Mouse (Mus musculus) adrenal gland, postnatal 4 days (tissue): ENCODE data around the gene Commd4. TPM values are rescaled to one million over a fixed set of nuclear protein-coding genes. Genes with fewer than 3 reads are reported as not detected.
"Not testable (repeated sequence)": the region's sequence is repeated elsewhere in the genome, so short reads cannot be mapped to it uniquely, and the experiment has no call there.

ENCODE experiments used
- DNase-seq, 2 experiments: peaks; one replicate each; pipeline ENCODE4 v3.0.0; 2021 to 2022; ENCODE audit warnings: low spot score in 2 of 2, mixed read lengths in 2 of 2
- long read RNA-seq, 2 experiments: library from polyadenylated mRNA; stranded (forward); transcript quantifications; one replicate each; pipeline ENCODE4 v2.0.0; 2021
- total RNA-seq, 2 experiments: library from RNA; stranded (reverse); gene quantifications; 2 replicates each; pipeline ENCODE4 v1.2.3; 2021

Gene Commd4
- total RNA-seq, result 10 to 100 TPM; 65.7 to 78.2 TPM
- long read RNA-seq, experiment 1, transcript Commd4-202 (1 exons, 437 nt), result minor isoform, 6 of 87 reads
- long read RNA-seq, experiment 1, transcript Commd4-204 (7 exons, 1,941 nt), result minor isoform, 5 of 87 reads
- long read RNA-seq, experiment 1, transcript Commd4-201 (8 exons, 858 nt), result major isoform, 47 of 87 reads
- long read RNA-seq, experiment 1, partial matches to known transcripts, result 6 of 87 reads
- long read RNA-seq, experiment 1, other reads (novel, unspliced or antisense), result 23 of 87 reads
- long read RNA-seq, experiment 2, transcript Commd4-204 (7 exons, 1,941 nt), result minor isoform, 6 of 110 reads
- long read RNA-seq, experiment 2, transcript Commd4-202 (1 exons, 437 nt), result minor isoform, 14 of 110 reads
- long read RNA-seq, experiment 2, transcript Commd4-201 (8 exons, 858 nt), result major isoform, 51 of 110 reads
- long read RNA-seq, experiment 2, partial matches to known transcripts, result 18 of 110 reads
- long read RNA-seq, experiment 2, other reads (novel, unspliced or antisense), result 21 of 110 reads

- DNase-seq, result peak; percentile 55 to 90
Observed at GRCm38 (mm10) chr9:57158013-57158470, at the start of gene Commd4. Commd4 (minus strand) TSS chr9:57158331.

GRCm38 (mm10) chr9:57206896-57207295 is 48.8 kb upstream of the Commd4 start:
- no peak for DNase-seq

DNA sequence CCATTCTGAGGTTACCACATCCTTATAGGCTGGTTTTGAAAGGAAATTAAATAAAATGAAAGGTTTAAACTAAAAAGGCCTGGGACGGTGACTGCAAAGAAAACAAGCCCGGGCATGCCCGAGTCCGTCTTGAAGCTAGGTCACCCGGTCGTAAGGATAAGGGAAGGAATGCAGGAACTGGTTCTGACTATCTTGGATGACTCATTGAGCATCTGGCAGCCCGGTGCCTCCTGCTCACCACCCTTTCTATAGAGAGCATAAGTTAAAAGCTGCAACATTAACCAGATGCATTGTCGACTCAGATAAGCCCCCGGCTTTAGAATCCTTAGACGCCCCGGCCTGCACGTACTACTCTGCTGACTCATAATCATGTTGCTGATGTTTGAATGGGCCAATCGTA is 45.4 kb upstream of the Commd4 start:
- not testable (repeated sequence) for DNase-seq

DNA sequence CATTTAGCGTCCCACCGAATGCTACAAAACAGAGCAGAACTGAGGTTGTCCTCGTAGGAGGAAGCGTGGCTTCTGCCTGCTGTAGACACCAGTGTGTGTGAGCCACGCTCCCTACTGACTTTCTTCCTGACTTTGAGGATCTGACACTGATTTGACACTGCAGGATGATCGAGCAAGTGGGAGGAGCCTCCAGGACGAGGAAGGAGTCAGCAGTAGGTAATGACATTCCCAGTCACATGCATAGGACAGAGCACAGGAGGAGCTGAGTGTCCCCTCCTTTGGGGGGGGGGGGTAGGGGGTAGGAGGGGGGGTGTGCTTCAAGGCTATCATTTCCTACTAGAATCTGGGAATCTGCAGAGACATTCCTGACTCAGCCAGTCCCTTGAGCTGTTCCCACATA is 44.9 kb upstream of the Commd4 start:
- DNase-seq, result no peak

GRCm38 (mm10) chr9:57197414-57197813 is 39.3 kb upstream of the Commd4 start:
- DNase-seq, result no peak

DNA sequence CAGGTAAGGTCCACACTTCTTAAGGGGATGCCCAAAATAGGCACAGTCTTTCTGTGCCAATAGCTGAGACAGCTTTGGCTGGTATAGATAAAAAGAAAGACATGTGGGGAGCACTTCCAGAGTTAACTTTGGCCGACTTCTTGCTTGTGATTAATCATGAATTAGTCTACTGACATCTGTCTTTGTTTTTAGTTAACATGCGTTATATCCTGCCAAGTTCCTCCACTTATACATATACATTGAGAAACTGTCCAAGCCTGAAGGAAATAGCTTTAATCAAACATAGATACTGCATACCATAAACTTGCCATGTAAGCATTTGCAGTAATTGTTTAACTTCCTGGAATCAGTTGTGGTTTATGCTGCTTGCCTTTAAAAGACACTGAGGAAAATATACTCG is 38.6 kb upstream of the Commd4 start:
- DNase-seq, result no peak

DNA sequence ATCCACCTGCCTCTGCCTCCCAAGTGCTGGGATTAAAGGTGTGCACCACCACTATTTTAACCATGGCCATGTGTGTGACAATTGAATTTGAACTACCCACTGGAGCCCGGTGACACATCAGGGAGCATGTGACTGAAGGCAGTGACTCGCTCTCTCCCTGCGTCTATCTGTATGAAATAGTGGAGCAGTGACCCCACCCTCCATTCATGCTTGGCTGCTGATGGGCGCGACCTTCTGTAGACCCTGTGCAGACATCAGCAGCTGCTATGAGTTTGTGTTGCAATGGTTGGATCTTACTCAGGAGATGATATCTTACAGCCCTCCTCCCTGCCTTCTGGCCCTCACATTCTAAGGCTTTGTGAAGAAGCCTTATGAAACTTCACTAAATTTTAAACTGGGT is 10.3 kb upstream of the Commd4 start:
- DNase-seq, result no peak

DNA sequence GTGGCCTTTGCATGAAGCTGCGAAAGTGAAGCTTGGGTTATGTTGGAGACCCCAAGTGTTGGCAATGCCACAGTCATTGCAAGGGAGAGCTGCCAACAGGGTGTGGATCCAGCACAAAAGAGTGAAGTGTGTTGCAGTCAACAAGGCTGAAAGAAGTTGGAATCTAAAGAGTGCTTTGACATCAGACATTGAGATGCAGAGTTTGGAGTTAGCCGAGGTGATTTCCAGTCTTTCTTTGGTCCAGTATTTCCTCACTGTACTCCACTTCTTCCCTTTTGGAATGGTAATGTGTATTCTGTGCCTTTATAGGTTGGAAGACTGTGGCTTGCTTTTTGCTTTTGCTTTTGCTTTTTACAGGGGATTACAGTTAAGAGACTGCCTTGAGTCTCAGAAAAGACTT is 8.0 kb upstream of the Commd4 start:
- no peak for DNase-seq

- no peak for DNase-seq
Observed at GRCm38 (mm10) chr9:57163137-57163536, 5.0 kb upstream of the Commd4 start.

DNA sequence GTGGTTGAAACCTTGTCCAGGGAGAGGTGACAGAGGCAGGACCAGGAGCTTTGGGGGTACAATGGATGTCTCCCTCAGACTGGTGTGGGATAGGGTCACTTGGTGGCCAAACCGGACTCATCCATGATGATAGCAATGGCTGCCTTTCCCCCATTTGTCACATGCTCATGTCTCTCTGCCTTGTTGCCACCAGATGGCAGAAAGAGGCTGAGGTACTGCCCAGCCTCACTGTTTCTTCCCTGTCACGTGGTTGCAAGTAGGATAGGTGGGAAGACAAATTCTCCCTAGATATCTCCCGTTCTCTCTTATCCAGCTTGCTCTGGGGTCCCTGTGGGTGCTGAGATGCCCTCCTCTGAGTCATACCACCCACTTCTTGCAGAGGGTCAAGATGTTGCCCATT is 4.4 kb upstream of the Commd4 start:
- no peak for DNase-seq

- no peak for DNase-seq
Observed at GRCm38 (mm10) chr9:57158506-57158905, 375 bp upstream of the Commd4 start.

GRCm38 (mm10) chr9:57157499-57157898 is 632 bp downstream of the Commd4 start:
- no peak for DNase-seq

- DNase-seq, result no peak
Observed at GRCm38 (mm10) chr9:57156823-57157222, 1.3 kb downstream of the Commd4 start.

GRCm38 (mm10) chr9:57156383-57156782 is 1.7 kb downstream of the Commd4 start:
- DNase-seq, result no peak

- no peak for DNase-seq
Observed at GRCm38 (mm10) chr9:57152331-57152730, 5.8 kb downstream of the Commd4 start.

DNA sequence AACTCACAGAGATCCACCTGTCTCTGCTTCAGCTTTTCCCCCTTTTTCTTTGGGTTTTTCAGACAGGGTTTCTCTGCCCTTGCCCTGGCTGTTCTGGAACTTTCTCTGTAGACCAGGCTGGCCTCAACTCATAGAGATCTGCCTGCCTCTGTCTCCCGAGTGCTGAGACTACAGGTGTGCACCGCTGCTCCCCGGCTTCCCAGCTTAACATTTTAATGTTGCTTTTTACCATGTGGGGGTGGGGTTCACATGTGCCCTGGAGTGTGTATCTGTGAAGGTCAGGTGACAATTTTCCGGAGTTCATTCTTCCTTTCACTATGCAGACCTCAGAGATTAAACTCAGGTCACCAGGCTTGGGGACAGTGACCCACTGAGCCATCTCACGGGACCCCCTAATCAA is 7.9 kb downstream of the Commd4 start:
- DNase-seq, result no peak

- DNase-seq, result no peak
Observed at GRCm38 (mm10) chr9:57149021-57149420, 9.1 kb downstream of the Commd4 start.

DNA sequence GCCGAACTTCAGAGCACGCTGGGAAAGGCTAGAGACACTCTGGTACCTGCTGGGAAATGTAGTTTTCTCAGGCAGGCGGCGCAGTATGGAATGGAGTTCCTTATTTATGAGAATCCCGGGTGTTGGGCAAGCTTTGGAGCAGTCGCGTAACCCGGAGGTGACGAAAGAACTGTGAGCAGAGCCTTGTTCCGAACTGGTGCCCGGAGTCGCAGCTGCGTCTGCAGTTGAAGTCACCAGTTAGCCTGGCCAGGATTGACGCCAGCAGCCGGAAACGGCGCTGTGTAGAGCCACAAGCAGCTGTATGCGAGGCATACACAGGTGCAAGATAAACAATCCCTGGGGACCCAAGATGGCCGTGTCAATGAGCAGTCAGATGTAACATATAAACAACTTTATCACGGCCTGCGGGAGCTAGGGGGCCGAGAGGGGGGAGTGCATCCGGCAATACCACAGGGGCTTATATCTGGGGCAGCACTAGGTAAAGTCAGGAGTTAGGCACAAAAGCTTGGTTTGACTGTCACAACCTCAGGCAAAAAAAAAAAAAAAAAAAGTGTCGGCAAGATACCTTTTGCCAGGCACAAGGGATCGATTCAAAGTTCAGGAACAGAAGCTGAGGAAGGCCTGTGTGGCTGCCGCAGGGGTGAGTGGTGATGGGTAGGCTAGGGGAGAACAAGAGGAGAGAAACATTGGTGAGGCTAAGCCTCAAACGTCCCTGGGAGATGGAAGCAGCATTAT is 9.8 kb downstream of the Commd4 start, which contains the start of gene Neil1:
Gene Neil1, minus strand, starts transcription at position 162 of the 735 bp plus-strand sequence.
- peak in 1 of 2 experiments; percentile 69 for DNase-seq

- no peak for DNase-seq
Observed at GRCm38 (mm10) chr9:57147205-57148143, 10.7 kb downstream of the Commd4 start.

- DNase-seq, result no peak
Observed at GRCm38 (mm10) chr9:57146451-57147066, 11.6 kb downstream of the Commd4 start.
